Mouse (Mus musculus): ENCODE data around the gene Dpyd. TPM values are rescaled to one million over a fixed set of nuclear protein-coding genes. Genes with fewer than 3 reads are reported as not detected.

The Dpyd gene
- polyA plus RNA-seq, 1 experiment, result 1.7 TPM

DNA sequence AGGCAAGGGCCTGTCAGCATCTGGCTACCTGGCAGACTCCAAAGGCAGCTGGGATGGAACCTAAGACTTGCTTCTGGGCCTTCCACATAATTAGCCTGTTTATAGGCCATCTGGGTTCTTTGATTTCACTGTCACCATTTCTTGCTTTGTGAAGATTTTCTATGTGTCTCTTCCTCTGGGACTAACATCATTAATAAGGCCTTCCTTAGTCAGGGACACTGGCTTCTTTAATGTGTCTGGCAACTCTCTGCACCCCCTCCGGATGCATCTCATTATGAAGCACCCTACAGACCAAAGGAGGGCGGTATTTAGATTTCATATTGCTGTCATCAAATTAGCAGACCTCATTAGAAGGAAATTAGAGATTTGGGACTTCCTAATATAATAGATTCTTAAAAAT, 885.6 kb downstream of the Dpyd start:
- no peak overlapping the region for H3K4me3 ChIP-seq (ENCODE audit: insufficient read depth, low read length)
- H3K4me1 ChIP-seq (ENCODE audit: control insufficient read depth, insufficient read depth, low read length), result no peaks in the 10 kb centered on the region
- no peak for TF ChIP-seq POLR2A (IDR thresholded peaks at IDR 0.05; ENCODE audit: extremely low read depth, insufficient read depth, low read length)
- no peak for TF ChIP-seq CTCF (IDR thresholded peaks at IDR 0.05; ENCODE audit: extremely low read depth, insufficient read depth, low read length)
- no peak overlapping the region for H3K27ac ChIP-seq (ENCODE audit: insufficient read depth, low read length)

DNA sequence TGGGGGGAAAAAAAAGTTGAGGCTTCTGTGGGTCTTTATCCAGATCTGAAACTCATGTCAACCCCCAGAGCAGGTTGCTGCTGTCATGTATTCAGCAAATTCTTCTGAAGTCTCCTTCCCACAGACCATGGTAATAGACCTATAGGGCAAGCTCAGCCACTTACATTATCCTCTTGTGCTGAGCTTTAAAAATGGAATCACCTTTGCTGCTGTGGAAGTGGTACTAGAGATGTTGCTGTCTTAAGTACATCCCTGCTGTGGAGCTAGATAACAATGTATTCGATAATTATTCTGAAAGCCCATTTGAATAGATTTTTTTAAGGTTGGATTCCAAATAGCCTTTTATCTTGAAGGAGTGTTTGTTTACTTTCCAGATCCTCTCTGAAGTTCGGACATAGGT, 902.1 kb downstream of the Dpyd start:
- Histone ChIP-seq H3K27ac (ENCODE audit: insufficient read depth, low read length) (no peak overlapping the region), H3K4me3 (ENCODE audit: insufficient read depth, low read length) (no peak overlapping the region), H3K4me1 (ENCODE audit: control insufficient read depth, insufficient read depth, low read length) (no peaks in the 10 kb centered on the region)
- no peak for TF ChIP-seq POLR2A (IDR thresholded peaks at IDR 0.05; ENCODE audit: extremely low read depth, insufficient read depth, low read length)
- no peak for TF ChIP-seq CTCF (IDR thresholded peaks at IDR 0.05; ENCODE audit: extremely low read depth, insufficient read depth, low read length)

DNA sequence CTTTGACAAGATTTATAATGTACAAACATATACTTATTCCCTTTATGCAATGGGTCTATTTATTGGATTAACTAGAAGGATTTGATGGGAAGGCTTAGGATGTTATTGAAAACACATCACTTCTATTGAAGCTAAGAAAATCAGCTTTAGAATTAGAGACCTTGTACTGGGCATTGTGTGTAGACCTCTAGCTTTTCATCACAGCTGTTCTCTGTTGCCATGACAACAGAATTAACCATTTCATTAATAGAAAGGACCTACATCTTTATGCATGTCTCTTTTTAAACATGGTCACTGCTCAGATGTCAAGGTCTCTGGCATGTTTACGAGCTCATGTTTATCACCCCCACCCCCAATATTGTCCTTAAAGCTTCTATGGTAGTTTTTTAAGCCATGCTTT, 902.5 kb downstream of the Dpyd start:
- TF ChIP-seq CTCF (IDR thresholded peaks at IDR 0.05; ENCODE audit: extremely low read depth, insufficient read depth, low read length), result no peak
- TF ChIP-seq POLR2A (IDR thresholded peaks at IDR 0.05; ENCODE audit: extremely low read depth, insufficient read depth, low read length), result no peak
- no peak overlapping the region for H3K4me3 ChIP-seq (ENCODE audit: insufficient read depth, low read length)
- no peak overlapping the region for H3K27ac ChIP-seq (ENCODE audit: insufficient read depth, low read length)
- H3K4me1 ChIP-seq (ENCODE audit: control insufficient read depth, insufficient read depth, low read length), result no peaks in the 10 kb centered on the region

DNA sequence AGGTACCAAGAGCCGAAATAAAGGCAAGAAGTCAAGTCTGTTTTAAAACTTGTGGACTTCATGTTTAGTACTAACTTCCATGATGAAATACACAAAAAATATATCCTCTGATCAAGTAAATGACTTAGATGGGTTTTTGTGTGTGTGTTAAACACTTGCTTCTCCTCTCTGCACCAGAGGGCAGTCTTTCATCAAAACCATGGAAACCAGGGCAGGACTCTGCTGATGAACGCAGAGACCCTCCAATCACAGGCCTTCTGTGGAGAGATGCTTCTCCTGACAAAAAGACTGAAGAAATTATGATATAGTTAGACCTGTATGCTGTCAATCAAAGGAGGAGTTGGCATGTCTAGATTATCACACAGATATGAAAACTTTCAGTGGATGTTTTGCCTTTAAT, 905.8 kb downstream of the Dpyd start:
- Histone ChIP-seq H3K27ac (ENCODE audit: insufficient read depth, low read length) (no peak overlapping the region), H3K4me3 (ENCODE audit: insufficient read depth, low read length) (no peak overlapping the region), H3K4me1 (ENCODE audit: control insufficient read depth, insufficient read depth, low read length) (no peaks in the 10 kb centered on the region)
- TF ChIP-seq CTCF (IDR thresholded peaks at IDR 0.05; ENCODE audit: extremely low read depth, insufficient read depth, low read length) (peak; percentile 10; the same call in 1 of the 2 replicates), POLR2A (IDR thresholded peaks at IDR 0.05; ENCODE audit: extremely low read depth, insufficient read depth, low read length) (no peak)
